Mouse (Mus musculus) lung, embryonic 14.5 days (tissue): ENCODE results near the gene Tbck. TPM values are rescaled to one million over a fixed set of nuclear protein-coding genes. Genes with fewer than 3 reads are reported as not detected.

ENCODE experiments used
- ATAC-seq: fragments of 200-750 bp; cut with Nextera tagmentation; 2 replicates; pipeline ENCODE4 v1.8.0; 2017; ENCODE audit warnings: mild to moderate bottlenecking, moderate TSS enrichment, moderate library complexity; ENCODE audit not compliant: insufficient read depth
- DNase-seq: peaks from one replicate; pipeline ENCODE4 v3.0.0-alpha.2; 2015
- H3K27ac ChIP-seq: fragments of 300-500 bp; sonication (generic); 2 replicates; pipeline ENCODE4 v1.5.1; 2014; ENCODE audit warnings: low read depth, mild to moderate bottlenecking, moderate library complexity
- H3K27me3 ChIP-seq: fragments of 300-500 bp; sonication (generic); 2 replicates; pipeline ENCODE4 v1.6.1; 2014; ENCODE audit warnings: low read length, control low read depth; ENCODE audit not compliant: insufficient read depth
- H3K36me3 ChIP-seq: fragments of 300-500 bp; sonication (generic); 2 replicates; pipeline ENCODE4 v1.6.1; 2014; ENCODE audit warnings: control low read depth; ENCODE audit not compliant: insufficient read depth
- H3K4me1 ChIP-seq: fragments of 300-500 bp; sonication (generic); 2 replicates; pipeline ENCODE4 v1.6.1; 2014; ENCODE audit warnings: antibody characterized with exemption, control low read depth; ENCODE audit not compliant: insufficient read depth
- H3K4me2 ChIP-seq: fragments of 300-500 bp; sonication (generic); 2 replicates; pipeline ENCODE4 v1.6.1; 2014; ENCODE audit warnings: mild to moderate bottlenecking
- H3K4me3 ChIP-seq: fragments of 300-500 bp; sonication (generic); 2 replicates; pipeline ENCODE4 v1.5.1; 2014; ENCODE audit warnings: low read depth, low read length
- H3K9ac ChIP-seq: fragments of 300-500 bp; sonication (generic); 2 replicates; pipeline ENCODE4 v1.6.1; 2014
- H3K9me3 ChIP-seq: fragments of 300-500 bp; sonication (generic); 2 replicates; pipeline ENCODE4 v1.6.1; 2016; ENCODE audit warnings: low read depth, low read length, control low read depth
- CTCF ChIP-seq: IDR thresholded peaks from 2 replicates; pipeline ENCODE4 v1.5.1; 2016; ENCODE audit warnings: antibody characterized with exemption, low read depth
- WGBS: fragments of 180-500 bp; shearing (Covaris S2); extraction: QIAGEN DNeasy Blood & Tissue Kit; methylation state at CpG from one replicate; pipeline ENCODE4 v1.1.7; 2014; 5-methylcytosine and 5-hydroxymethylcytosine counted together
- polyA plus RNA-seq: library from polyadenylated mRNA; unstranded; fragments of >200 nt; fragmentation: Nextera tagmentation; extraction: Ambion mirVana; gene quantifications from 2 replicates; pipeline ENCODE4 v1.2.1, GENCODE M21; 2014

Tbck gene
- polyA plus RNA-seq: 19.0 and 19.6 TPM in 2 replicates

DNA sequence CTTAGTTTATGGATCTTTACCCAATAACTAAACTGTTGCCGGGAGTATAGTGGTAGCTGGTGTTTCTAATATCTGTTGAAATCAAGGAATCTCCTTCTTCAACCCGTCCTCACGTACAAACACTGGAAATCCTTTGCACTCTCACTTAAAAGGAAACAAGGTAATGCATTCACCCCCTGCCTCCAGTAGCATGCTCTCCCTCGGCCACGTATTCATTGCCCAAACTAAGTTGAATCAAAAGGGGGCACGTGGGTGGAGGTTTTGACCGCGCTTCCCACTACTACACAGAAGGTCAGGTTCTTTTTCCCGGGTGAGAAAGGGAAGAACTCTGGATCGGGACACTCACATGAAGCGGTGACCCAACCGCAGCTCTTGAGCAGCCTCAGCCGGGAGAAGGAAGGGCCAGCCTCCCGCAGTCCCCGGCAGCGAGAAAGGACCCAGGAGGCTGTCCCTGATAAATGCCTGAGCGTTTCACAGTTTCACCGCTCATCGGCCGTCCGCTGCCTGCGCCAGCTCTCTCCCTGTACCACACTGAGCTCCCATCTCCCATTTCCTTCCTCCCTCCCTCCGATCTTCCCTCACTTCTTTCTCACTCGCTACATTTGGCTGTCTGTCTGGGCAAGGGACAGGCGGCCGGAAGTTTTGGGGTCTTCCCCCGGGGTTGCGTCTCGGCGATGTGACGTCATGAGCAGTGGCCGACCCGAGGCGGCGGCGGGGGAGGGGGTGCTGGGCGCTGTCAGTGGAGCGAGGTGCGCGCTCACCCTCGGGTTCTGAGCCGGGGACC, at the start of gene Tbck:
Tbck (plus strand) TSS at position 698 of the 784 bp plus-strand sequence.
- Histone ChIP-seq H3K27me3 (no peaks in the 10 kb centered on the region), H3K4me2 (peak within 1 kb of the TSS; percentile 69), H3K4me1 (peaks cover 4% of the 10 kb centered on the region; the same call in 1 of the 2 replicates), H3K9me3 (no peaks in the 10 kb centered on the region), H3K27ac (peak within 1 kb of the TSS; percentile 82), H3K9ac (peak within 1 kb of the TSS; percentile 91), H3K4me3 (peak within 1 kb of the TSS; percentile 82), H3K36me3 (peaks cover 5% of the 10 kb centered on the region; the same call in 1 of the 2 replicates)
- TF ChIP-seq CTCF: no peak
- ATAC-seq (peak; percentile 98), DNase-seq (peak; percentile 95)
- 2% methylated on average over 42 of the region's 42 CpGs for WGBS

DNA sequence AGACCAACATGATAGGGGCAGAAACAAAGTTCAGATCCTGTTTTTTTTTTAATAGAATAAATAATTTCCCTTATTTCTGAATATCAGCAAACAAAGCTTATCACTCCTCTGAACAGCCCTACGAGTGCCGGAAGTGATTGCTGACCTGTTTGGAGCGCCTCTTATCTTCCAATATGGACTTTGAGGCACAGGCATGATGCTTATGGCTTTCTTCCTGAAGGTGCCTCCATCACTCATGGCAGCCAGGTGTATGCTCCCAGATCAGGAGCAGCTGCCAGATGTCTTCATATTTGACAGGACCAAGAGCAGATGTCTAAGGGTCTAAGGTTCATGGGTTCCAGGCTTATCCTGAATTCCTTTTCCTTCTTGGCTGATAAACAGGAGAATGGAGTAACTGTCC, 46.9 kb upstream of the Tbck start:
- Histone ChIP-seq H3K36me3 (no peaks in the 10 kb centered on the region), H3K9ac (no peak overlapping the region), H3K4me1 (no peaks in the 10 kb centered on the region), H3K9me3 (no peaks in the 10 kb centered on the region), H3K27ac (no peak overlapping the region), H3K4me3 (no peak overlapping the region), H3K27me3 (no peaks in the 10 kb centered on the region), H3K4me2 (no peak overlapping the region)
- DNase-seq (no peak), ATAC-seq (no peak)
- TF ChIP-seq CTCF: no peak
- WGBS: 75% methylated on average over 3 of the region's 3 CpGs

DNA sequence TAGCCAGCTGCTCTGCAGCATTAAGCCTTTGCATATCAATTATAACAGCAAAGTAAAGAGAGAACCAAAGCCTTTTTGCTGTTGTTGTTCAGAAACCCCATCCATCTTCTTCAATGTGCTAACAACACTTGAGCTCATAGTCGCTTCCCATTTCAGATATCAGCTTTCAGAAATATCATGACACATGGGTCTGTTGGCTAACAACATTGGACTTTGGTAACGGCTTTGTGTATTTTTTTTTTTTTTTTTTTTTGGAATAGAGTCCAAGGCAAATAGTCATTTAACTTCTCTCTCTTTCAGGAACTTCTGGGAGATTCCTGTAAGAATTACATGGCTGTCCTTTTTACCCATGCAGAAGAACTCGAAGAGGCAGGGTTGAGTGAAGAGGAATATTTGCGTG, 39.9 kb upstream of the Tbck start:
- Histone ChIP-seq H3K4me2 (no peak overlapping the region), H3K4me1 (no peaks in the 10 kb centered on the region), H3K4me3 (no peak overlapping the region), H3K27ac (no peak overlapping the region), H3K27me3 (no peaks in the 10 kb centered on the region), H3K9me3 (no peaks in the 10 kb centered on the region), H3K9ac (no peak overlapping the region), H3K36me3 (no peaks in the 10 kb centered on the region)
- ATAC-seq: no peak
- no peak for DNase-seq
- TF ChIP-seq CTCF: no peak
- WGBS: 74% methylated on average over 4 of the region's 4 CpGs

DNA sequence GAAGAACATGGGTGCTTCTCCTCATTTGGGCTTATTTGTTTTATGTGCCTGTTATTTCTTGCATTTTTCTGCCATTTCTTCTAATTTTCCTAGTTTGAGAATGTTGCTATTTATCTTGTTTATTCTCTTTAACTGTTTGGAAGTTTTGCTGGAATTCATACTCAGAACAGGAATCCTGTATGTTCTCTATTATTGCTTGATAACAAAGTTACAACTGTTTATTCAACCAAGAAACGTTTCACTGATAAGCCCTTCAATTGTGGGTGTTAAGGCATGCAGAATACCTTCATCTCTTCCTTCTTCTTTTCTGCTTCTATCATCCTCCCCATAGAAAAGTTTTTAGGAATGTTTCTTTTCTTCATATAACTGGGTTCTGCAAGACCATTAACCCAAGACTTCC, 37.1 kb upstream of the Tbck start:
- Histone ChIP-seq H3K4me2 (no peak overlapping the region), H3K9me3 (no peaks in the 10 kb centered on the region), H3K4me1 (no peaks in the 10 kb centered on the region), H3K27me3 (no peaks in the 10 kb centered on the region), H3K27ac (no peak overlapping the region), H3K36me3 (no peaks in the 10 kb centered on the region), H3K9ac (no peak overlapping the region), H3K4me3 (no peak overlapping the region)
- WGBS: 22% methylated on average over 1 of the region's 1 CpGs
- no peak for ATAC-seq
- TF ChIP-seq CTCF: no peak
- no peak for DNase-seq

DNA sequence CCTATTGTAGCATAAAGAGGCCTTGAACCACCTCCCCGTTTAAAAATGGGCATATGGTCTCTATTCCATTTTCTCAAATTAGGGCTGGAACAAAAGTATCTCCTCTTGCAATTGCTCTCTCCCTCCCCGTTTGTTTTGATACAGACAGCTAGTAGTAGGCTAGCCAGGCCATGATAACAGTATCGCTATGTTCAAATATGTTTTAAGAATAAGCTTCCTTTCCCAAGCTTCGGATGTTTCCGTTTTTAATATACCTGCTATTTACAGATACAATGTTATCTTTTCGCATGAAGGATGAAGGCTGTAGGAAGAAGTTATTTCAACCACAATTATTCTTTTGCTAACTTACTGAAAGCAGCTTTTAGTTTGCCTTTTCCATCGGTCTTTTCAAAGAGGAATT, 34.6 kb upstream of the Tbck start:
- Histone ChIP-seq H3K4me3 (no peak overlapping the region), H3K4me1 (no peaks in the 10 kb centered on the region), H3K27ac (no peak overlapping the region), H3K4me2 (no peak overlapping the region), H3K36me3 (no peaks in the 10 kb centered on the region), H3K9ac (no peak overlapping the region), H3K27me3 (no peaks in the 10 kb centered on the region), H3K9me3 (no peaks in the 10 kb centered on the region)
- no peak for DNase-seq
- WGBS: 81% methylated on average over 7 of the region's 7 CpGs
- no peak for ATAC-seq
- TF ChIP-seq CTCF: no peak

DNA sequence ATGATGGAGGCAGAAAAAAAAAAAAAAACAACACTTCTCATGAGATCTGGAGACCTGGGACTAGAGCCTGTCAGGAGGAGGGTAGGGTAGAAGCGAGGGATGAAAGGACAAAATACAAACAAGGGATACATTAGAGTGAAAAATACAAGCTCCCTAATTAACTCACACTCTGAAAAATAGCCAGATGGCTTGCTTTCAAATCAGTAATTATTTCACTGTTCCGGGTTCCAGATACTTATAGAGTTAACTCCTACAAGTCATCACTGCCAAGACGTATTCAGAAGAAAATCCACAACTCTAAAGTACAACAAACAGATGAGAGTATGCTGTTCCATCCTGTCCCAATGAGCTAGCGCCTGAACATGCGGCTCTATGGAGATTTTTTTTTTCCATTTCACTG, 33.8 kb upstream of the Tbck start:
- Histone ChIP-seq H3K9me3 (no peaks in the 10 kb centered on the region), H3K27ac (no peak overlapping the region), H3K27me3 (no peaks in the 10 kb centered on the region), H3K4me3 (no peak overlapping the region), H3K9ac (no peak overlapping the region), H3K4me1 (no peaks in the 10 kb centered on the region), H3K4me2 (no peak overlapping the region), H3K36me3 (no peaks in the 10 kb centered on the region)
- DNase-seq (peak; percentile 26), ATAC-seq (no peak)
- WGBS: 63% methylated on average over 5 of the region's 5 CpGs
- no peak for TF ChIP-seq CTCF

DNA sequence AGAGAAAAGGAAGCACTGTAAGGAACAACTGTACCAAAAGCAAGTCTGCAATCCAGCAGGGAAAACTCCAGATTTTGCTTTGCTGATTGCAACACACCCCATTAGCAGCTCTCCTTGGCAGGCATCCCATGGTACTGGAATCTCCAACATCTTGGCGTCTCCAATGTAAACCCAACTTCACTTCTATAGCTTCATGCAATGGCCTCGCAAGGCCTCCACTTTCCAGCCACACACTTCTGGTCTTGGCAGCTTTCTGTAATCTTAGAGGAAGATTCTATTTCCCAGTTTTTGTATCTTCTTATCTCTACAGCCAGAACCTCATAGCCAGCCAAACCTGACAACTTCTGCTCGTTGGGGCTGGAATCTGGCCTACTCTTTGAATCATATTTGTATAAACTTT, 32.2 kb upstream of the Tbck start:
- peak; percentile 95 for DNase-seq
- peak; percentile 95 for ATAC-seq
- Histone ChIP-seq H3K27me3 (no peaks in the 10 kb centered on the region), H3K4me3 (no peak overlapping the region), H3K4me2 (no peak overlapping the region), H3K9ac (no peak overlapping the region), H3K4me1 (no peaks in the 10 kb centered on the region), H3K36me3 (no peaks in the 10 kb centered on the region), H3K9me3 (no peaks in the 10 kb centered on the region), H3K27ac (0 out of 2 replicates have a peak overlapping the region, but pooled peaks have one; percentile 14)
- WGBS: 46% methylated on average over 3 of the region's 3 CpGs
- no peak for TF ChIP-seq CTCF
